Mouse (Mus musculus) cortical plate, adult 2 months (tissue): Measurements from ENCODE around the gene Cacna1d.

Experiments
- CTCF ChIP-seq: fragments of 200-500 bp; IDR thresholded peaks from 2 replicates; pipeline ENCODE4 v1.5.1; 2011; ENCODE audit warnings: mild to moderate bottlenecking, control low read depth, low read length; ENCODE audit not compliant: insufficient read depth; ENCODE audit errors: extremely low read depth
- POLR2A ChIP-seq: fragments of 200-500 bp; IDR thresholded peaks from 2 replicates; pipeline ENCODE4 v1.6.1; 2011; ENCODE audit warnings: mild to moderate bottlenecking, low read length, control low read depth; ENCODE audit not compliant: insufficient read depth; ENCODE audit errors: extremely low read depth

GRCm38 (mm10) chr14:30310236-30310635 lies 181.0 kb downstream of the Cacna1d start:
- TF ChIP-seq POLR2A (no peak), CTCF (no peak)
